Mouse (Mus musculus) C2C12 (cell line): ENCODE results near the gene Cyp46a1.

ENCODE experiments used
- CEBPB ChIP-seq: IDR thresholded peaks from one replicate; pipeline ENCODE4 v1.6.1; 2011; ENCODE audit warnings: low read depth, mild to moderate bottlenecking, control low read depth, moderate library complexity
- CTCF ChIP-seq: IDR thresholded peaks from one replicate; pipeline ENCODE4 v1.5.1; 2011; ENCODE audit not compliant: control insufficient read depth, insufficient read depth, insufficient read length
- FOSL1 ChIP-seq: IDR thresholded peaks from one replicate; pipeline ENCODE4 v1.8.0; 2011; ENCODE audit warnings: mild to moderate bottlenecking, low read length; ENCODE audit not compliant: poor library complexity, insufficient read depth, severe bottlenecking
- MAX ChIP-seq: IDR thresholded peaks from one replicate; pipeline ENCODE4 v1.6.1; 2011; ENCODE audit warnings: mild to moderate bottlenecking, control low read depth
- MYOD1 ChIP-seq: IDR thresholded peaks from one replicate; pipeline ENCODE4 v1.6.1; 2011; ENCODE audit warnings: low read depth; ENCODE audit not compliant: control insufficient read depth, insufficient read length
- USF1 ChIP-seq: IDR thresholded peaks from one replicate; pipeline ENCODE4 v1.6.1; 2011; ENCODE audit warnings: low read depth, mild to moderate bottlenecking, control low read depth, moderate library complexity

DNA sequence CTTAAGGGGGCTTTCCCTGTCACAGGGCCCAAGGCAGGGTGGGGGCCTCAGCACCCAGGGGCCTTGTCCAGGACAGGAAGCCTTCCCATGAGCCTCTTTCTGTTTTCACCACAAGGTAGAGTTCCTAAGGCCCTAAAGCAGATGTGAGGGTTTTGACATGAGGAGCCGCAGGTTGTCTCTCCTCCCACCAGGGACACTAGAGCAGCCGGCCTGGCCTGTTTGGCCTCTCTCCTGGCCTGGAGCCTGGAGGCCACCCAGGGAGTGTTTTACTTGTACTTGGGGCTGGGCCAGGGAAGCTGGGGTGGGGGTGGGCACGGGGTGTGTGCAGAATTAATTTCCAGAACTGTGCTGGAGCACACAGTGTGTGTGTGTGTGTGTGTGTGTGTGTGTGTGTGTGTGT, 31.2 kb downstream of the Cyp46a1 start:
- no peak for TF ChIP-seq MAX
- no peak for TF ChIP-seq MYOD1
- TF ChIP-seq CTCF: no peak
- TF ChIP-seq FOSL1: no peak
- no peak for TF ChIP-seq USF1
- TF ChIP-seq CEBPB: no peak
